Mouse (Mus musculus): ENCODE results near the gene Dnaic2. TPM values are rescaled to one million over a fixed set of nuclear protein-coding genes. Genes with fewer than 3 reads are reported as not detected.

Gene Dnaic2
- total RNA-seq, 2 experiments from 2014 or later = 0.91 to 2.1 TPM

DNA sequence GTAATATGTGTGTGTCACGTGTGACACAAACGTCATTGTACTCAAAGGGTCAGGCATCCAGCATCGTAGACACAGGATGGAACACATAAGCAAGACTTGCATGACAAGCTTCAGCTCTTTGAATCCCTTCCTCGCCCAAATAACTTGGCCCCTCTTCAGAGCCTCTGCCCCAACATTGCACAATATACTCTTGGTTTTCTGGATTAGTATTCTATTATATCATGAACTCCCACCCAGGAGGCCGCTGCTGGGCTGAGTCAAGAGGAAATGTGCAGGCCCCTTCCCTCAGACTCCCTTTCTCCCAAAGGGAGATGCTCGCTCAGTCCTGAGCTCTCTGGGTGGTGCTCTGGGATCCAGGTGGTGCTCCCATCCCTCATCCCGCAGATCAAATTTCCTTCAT, 28.7 kb upstream of the Dnaic2 start:
- intact Hi-C loops (cut with DNase I) = no loop called here
- no peak for DNase-seq (ENCODE audit: low spot score in 2 of 2)

DNA sequence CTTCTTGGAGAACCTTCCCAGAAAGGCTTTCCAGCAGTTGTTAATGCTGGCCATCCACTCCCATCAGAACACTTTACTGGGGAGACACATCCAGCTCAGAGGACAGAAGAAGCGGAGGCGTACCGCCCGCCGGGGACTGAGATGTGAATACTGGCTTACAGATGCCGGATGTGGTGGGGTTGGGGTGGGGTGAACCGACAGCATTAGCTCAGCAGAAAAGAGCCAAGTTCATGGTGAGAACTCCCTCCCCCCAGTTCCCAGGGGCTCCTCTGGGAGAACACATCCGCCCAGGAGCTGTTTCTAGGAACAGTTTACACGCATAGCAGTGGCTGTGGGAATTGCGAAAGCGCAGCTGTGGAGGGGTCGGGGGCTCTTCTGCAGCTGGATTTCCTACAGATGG, 27.7 kb upstream of the Dnaic2 start:
- intact Hi-C loops (cut with DNase I) = no loop called here
- DNase-seq (ENCODE audit: low spot score in 2 of 2) = peak; percentile 13 to 21

DNA sequence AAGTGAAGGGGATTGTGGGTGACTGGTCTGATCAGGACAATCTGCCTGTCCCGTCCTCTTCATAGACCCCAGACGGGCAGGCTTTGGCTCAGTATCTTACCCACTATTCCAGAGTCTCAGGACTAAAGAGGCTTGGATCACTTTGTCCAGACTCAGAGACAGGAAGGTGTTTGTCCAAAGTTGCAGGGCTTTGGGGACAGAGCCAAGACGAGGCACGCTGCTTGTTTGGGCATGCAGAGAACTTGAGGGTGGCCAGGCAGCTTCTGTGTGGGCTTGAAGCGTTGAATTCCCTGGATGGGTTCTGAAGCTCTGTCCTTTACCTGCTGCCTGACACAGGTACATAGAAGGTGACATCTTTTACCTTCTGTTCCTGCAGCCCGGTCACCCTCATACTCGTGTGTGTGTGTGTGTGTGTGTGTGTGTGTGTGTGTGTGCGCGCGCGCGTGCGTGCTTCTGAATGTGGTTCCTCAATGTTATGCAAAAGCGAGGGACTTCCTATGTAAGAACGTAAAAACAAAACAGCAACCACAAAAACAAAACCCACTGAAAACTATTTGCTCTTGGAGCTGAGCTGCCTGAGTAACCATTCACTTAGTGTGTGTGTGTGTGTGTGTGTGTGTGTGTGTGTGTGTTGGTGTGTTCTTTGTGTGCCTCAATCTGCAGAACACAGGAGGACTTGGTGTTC, 24.8 kb upstream of the Dnaic2 start:
- DNase-seq (ENCODE audit: low spot score in 2 of 2) = no peak
- intact Hi-C loops (cut with DNase I) = no loop called here

DNA sequence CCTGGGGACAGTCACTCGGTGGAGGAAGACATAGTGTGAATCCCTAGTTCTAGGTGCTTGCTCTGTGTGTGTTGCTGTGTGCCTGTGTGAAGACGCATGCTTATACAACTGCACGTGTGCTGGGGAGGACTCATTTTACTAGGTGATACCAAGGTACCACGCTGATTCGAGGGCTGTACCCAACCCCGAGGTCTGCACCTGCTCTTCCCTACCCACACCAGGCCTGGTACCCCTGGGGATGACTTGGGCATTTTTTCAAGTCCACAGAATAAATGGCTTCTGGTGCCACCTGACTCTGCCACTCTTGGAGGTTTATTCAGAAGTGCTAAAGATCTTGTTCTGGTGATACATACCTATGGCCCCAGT, 24.2 kb upstream of the Dnaic2 start:
- DNase-seq (ENCODE audit: low spot score in 2 of 2) = no peak
- intact Hi-C loops (cut with DNase I) = no loop called here

DNA sequence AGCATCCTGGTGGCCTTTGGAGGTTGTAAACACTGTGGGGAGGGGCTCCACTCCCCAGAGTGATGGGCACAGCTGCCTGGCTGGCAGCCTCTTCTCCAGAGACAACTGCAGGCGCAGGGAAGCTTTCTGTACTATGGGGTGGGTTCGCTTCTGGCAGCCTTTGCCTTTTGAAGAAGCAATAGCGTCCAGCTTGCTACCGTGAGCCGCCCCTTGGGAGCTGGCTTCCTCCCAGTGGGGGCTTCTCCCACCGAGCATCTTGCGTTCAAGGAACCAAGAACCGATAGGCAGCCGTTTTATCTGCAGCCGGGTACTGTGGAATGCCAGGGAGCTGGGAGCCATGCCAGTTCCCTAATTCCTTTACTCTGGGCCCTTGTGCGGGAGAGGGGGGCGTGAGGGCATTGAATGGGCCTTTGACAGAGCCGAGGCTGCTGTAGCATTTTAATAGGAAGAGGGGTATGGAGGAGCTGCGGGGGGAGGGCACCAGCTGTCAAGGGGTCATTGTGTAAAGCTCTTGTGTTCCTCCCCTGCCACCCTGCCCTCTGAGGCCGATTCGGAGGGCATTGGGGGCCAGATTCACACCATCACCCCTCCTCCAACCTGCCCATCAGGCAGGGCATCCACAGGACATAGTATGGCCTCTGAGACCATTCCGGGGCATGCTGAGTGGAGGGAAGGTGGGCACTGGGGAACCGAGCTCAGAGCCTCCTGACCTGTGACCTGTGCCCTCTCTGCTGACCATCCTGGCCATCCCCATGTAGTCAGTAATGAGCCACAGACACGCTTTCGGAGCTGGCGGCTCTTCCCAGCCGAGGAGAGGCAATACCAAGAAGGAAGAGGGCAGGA, 22.9 kb upstream of the Dnaic2 start:
- peak; percentile 36 to 45 for DNase-seq (ENCODE audit: low spot score in 2 of 2)
- intact Hi-C loops (cut with DNase I) = no loop called here

DNA sequence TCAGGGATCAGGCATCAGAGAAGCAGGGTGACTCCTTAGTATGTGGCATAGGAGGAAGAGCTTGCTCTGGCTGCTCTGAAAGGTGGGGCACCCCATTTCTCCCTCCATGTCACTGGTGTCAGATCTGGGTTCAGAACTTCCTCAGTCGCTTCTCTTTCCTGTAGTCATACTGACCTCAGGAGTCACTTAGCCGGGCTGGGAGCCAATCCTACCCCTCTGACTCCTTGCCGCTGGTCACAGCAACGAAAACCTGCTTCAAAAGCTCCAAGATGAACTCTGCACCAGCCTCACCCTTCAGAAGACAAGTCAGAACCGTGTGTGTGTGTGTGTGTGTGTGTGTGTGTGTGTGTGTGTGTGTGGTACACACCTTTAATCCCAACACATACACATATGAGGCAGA, 20.9 kb upstream of the Dnaic2 start:
- intact Hi-C loops (cut with DNase I) = no loop called here
- no peak for DNase-seq (ENCODE audit: low spot score in 2 of 2)

DNA sequence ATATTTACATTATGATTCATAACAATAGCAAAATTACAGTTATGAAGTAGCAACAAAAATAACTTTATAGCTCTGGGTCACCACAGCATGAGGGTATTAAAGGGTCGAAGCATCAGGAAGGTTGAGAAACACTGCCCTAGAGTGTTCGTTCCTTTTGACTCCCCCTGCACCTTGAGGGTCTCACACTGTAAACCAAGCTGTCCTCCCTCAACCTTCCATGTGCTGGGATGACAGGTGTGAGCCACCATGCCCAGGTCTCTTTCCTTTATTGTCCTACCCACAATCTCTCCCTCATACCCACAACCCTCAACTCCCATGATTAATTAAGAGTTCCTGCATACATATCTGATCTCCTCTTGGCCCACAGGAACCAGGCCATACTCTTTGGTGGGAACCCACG, 15.8 kb upstream of the Dnaic2 start:
- intact Hi-C loops (cut with DNase I) = no loop called here
- DNase-seq (ENCODE audit: low spot score in 2 of 2) = no peak

DNA sequence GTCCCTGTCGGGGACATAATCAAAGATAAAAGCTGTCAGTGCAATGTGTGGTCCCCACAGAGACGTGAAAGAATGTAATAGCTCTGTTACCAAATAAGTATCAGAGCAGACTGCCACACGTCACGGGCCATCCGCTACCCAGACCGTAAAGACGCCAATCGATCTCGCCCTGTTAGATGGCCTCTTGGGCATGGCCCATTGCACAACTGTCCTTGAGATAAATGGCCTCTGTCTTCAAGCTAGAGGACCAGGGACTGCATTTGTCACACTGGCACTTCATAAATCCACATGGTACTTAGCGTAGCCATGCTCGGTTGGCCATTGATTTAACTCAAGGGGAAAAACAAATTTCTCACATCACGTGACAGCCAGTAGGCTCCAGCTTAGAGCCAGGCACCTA, 15.3 kb upstream of the Dnaic2 start:
- intact Hi-C loops (cut with DNase I) = no loop called here
- DNase-seq (ENCODE audit: low spot score in 2 of 2) = no peak

DNA sequence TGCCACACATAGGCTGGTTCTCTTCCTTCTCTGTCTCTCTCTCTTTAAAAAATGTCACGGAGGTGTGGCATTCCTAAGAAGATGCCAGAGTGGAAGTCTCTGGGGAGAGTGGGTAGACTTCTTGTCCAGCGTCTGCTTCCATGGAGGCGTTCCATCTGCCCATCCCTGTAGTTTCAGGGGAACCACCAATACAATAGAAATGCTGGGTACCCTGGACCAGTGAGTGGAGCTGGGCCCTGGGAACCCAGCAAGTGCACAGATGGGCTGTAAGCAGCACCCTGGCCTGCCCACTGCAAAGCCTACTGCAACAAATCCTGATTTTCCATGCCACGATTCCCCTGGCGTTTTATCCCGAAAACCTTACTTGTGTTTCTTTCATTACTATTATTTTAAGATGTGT, 12.7 kb upstream of the Dnaic2 start:
- peak; percentile 37 to 54 for DNase-seq (ENCODE audit: low spot score in 2 of 2)
- intact Hi-C loops (cut with DNase I) = no loop called here

DNA sequence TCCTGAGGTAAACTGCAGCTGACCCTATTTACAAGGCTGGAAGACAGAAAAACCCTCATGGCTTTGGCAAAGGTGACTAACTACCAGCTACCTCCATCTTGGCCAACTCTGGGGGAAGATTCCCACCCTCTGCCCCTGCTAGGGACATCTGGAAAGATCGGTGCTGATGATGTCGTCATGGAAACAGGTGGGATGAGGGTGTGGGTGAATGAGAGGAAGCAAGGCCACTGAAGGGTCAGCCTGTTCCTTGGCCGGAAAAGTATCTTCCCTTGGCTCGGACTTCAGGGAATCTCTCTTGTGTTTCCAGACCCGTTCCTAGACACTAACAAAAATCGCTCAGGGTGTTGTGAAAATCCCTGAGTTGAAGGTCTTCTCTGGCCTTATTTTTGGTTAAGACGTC, 11.7 kb upstream of the Dnaic2 start:
- no peak for DNase-seq (ENCODE audit: low spot score in 2 of 2)
- intact Hi-C loops (cut with DNase I) = no loop called here

DNA sequence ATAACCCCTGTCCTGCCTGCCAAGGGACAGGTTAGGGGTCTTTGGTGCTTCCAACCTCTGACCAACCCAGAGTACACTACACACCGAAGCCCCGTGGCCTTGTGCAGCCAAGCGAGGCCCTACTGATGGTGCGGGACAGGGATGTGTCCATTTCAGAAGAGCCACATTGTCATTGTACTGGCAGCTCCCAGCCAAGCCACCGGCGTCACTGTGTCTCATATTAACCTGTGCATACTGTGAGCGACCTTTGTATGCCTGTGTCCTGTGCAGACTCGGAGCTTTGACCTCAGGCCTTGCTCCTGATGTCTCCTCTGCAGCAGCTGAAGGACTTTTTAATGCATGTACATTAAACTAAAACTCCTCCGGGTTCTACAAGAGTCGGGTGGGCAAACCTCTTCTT, 6.7 kb upstream of the Dnaic2 start:
- intact Hi-C loops (cut with DNase I) = no loop called here
- DNase-seq (ENCODE audit: low spot score in 2 of 2) = no peak

DNA sequence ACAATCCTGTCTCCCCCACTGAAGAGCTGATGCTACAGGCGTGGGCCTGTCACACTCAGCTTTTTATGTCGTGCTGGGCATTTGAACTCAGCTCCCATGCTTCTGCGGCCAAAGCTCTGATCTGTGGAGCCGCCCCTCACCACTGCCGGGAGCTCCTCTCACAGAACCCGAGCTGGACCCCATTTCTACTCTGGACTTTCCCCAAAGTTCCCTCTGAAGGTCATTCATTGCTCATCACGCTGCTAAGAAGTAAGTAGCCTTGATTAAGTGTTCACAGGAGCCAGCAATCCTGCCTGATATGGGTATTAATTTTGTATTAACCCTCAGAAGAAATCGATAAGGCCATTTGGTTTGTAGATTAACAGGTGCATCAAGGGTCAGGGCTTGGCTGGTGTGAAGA, 4.8 kb upstream of the Dnaic2 start:
- intact Hi-C loops (cut with DNase I) = no loop called here
- DNase-seq (ENCODE audit: low spot score in 2 of 2) = no peak

DNA sequence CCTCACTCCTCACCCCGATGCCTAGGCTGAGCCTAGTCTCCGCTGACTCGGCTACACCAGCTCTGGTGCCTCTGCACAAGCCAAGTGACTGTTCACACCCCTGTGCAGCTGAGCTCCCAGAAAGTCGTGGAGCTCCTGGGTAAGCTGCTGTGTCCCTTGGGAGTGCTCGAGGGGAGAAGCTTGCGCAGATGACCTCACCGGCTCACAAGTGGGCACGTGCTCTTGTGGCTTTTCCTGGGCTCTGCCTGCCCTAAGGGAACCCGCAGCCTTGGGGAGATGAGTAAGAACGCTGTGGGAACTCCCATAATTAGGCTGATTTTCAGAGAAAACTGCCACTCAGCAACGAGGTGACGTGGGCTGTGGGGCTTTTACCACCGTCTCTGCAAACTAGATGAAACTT, 4.2 kb upstream of the Dnaic2 start:
- intact Hi-C loops (cut with DNase I) = no loop called here
- DNase-seq (ENCODE audit: low spot score in 2 of 2) = no peak

DNA sequence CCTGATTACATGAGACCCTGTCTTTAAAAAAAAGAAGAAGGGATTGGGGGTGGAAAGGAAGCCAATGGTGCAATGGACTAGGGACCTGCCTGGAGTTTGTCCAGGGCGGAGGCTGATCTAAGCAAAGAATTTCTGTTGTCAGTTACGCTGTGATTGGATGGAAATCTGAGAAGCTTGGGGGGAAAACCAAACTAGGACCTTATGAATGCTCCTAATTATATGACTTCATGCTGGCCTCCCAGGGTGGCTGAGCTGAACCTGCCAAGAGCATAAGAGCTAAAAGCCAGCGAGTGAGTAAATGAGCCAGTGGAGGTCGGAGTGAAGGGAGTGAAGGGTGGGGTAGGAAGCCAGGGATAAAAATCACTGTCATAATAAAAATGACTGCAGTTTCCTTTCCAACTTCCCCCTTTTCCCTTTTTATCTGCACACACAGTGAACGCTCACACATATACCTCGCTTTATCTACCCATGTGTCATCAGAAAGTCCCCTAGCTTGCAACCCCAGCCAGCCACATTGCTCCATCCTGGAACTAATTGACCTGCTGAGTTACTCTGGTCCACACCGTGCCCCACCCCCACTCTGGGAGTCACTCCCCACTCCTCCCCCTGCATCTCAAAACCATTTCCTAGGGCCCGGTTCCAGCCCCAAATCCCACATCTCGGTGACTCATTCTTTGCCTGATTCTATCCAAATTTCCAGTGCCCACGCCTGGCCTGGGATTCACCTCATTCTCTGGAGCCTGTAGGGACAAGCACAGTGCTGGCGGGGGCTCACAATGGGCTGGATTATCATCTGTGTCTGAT, 2.2 kb upstream of the Dnaic2 start:
- intact Hi-C loops (cut with DNase I) = loop anchor here (5.0 kb wide), 1 partner anchor 48 kb away; the partner anchor contains the start of gene Ttyh2
- peak; percentile 55 to 56 for DNase-seq (ENCODE audit: low spot score in 2 of 2)

DNA sequence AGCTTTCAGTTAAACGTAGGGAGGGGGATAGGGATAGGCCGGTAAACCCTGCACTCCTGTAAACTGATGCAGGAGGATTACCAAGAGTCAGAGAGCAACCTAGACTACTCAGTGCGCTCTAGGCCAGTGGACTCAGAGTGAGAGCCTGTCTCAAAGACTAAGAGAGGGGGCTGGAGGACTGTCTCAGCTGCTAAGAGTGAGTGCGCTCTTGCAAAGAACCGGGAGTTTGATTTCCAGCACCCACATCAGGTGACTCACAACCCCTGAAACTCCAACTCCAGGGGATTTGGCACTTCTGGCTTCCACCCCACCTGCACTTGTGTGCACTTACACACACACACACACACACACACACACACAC, 598 bp downstream of the Dnaic2 start:
- intact Hi-C loops (cut with DNase I) = loop anchor here (5.0 kb wide), 1 partner anchor 51 kb away; the partner anchor contains the start of gene Ttyh2
- no peak for DNase-seq (ENCODE audit: low spot score in 2 of 2)

DNA sequence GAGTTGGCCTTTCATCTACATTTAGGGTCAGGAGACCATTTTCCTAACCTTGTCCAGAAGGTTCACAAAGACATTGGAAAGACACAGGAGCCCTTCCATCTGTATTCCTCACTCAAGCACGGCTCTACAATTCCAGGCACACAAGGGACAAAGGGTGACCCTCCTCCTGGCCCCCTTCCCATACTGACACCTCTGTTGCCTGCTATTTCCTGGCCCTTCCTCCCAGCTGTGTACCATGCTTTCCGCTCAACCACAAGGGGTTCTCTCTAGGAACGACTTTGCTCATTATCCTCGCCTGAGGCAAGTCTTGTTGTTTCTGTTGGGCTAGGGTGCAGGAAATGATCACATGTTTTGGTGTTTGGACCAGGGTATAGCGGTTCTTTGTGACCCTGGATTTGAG, 1.1 kb downstream of the Dnaic2 start:
- intact Hi-C loops (cut with DNase I) = loop anchor here (5.0 kb wide), 1 partner anchor 51 kb away; the partner anchor contains the start of gene Ttyh2
- DNase-seq (ENCODE audit: low spot score in 2 of 2) = no peak

DNA sequence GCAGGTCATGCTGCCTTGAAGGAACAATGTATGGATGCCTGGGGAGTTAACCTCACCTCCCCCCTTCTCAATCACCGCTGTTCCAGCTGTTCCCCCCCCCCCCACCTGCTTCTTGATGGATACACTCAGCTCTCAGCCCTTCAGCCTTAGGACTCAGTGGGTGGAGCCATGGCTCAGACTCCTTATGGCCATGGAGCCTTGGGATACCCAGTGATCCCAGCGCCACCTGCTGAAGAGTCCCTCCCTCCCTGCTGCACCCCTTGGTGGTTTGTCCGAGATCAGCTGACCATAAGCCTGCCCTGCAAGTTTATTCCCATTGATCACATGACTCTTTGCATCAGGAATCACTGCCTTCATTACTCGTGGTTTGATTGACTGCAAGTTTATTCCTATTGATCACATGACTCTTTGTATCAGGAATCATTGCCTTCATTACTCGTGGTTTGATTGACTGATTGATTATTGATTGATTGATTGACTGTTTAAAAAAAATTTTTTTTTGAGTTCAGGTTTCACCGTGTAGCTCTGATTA, 2.7 kb downstream of the Dnaic2 start:
- intact Hi-C loops (cut with DNase I) = loop anchor here (5.0 kb wide), 1 partner anchor 53 kb away; the partner anchor contains the start of gene Ttyh2
- no peak for DNase-seq (ENCODE audit: low spot score in 2 of 2)

DNA sequence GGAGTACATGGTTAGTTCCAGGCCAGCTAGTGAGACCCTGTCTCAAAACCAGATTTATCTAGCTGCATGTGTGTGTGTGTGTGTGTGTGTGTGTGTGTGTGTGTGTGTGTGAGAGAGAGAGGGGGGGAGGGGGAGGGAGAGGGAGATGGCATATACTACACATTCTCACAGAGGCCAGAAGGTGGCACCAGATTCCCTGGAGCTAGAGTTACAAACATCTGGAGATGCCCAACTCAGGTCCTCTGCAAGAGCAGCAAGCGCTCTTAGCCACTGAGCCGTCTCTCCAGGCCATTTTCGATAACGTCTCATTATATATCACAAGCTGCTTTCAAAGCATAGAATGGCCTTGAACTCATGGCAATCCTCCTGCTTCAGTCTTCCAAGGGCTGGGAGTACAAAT, 4.5 kb downstream of the Dnaic2 start:
- intact Hi-C loops (cut with DNase I) = no loop called here
- DNase-seq (ENCODE audit: low spot score in 2 of 2) = no peak

DNA sequence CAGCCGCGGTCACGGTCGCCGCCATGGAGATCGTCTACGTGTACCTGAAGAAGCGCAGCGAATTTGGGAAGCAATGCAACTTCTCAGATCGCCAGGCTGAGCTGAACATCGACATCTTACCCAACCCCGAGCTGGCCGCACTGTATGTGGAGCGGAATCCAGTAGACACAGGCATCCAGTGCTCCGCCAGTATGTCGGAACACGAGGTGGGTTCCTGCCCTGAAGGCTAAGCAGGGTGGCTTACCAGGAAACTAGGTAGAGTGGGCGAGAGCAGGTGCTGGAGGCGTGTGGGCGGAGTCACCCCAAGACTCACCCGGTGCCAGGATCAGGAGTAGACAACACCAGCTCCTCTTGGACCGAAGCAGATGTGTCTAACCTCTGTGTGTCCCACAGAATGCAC, 5.7 kb downstream of the Dnaic2 start:
- intact Hi-C loops (cut with DNase I) = no loop called here
- DNase-seq (ENCODE audit: low spot score in 2 of 2) = no peak

DNA sequence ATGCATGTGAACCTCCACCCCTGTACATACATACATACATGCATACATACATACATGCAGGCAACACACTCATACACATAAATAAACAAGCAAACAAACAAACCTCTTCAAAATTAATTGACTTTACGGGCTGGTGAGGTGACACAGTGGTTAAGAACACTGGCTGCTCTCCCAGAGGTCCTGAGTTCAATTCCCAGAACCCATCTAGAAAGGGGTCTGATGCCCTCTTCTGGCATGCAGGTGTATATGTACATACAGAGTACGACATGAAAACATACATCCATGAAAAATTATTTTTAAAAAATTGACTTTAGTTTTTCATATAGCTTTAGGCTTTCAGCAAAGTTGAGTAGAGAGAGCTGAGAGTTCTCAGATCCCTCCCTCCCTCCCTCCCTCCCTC, 8.9 kb downstream of the Dnaic2 start:
- intact Hi-C loops (cut with DNase I) = loop anchor here (5.0 kb wide), 1 partner anchor 64 kb away; no protein-coding TSS in a partner anchor

More for the DNA sequence above, 8.9 kb downstream of the Dnaic2 start:
- no peak for DNase-seq (ENCODE audit: low spot score in 2 of 2)
